Mouse (Mus musculus): ENCODE results near the gene B230219D22Rik. TPM values are rescaled to one million over a fixed set of nuclear protein-coding genes. Genes with fewer than 3 reads are reported as not detected.

Gene B230219D22Rik
- total and polyA plus RNA-seq, 2 experiments from 2014 or later, result 36.0 to 95.1 TPM

- ATAC-seq (ENCODE audit: insufficient read depth, low read depth), result no peak
- WGBS, result 84% methylated on average over 6 of the region's 6 CpGs
- H3K27ac ChIP-seq (ENCODE audit: low read depth), result no peak overlapping the region
- H3K9me3 ChIP-seq (replicated peaks; ENCODE audit: control insufficient read depth, low read length), result no peaks in the 10 kb centered on the region
- no peak overlapping the region for H3K4me2 ChIP-seq (ENCODE audit: low read depth, low read length)
- H3K36me3 ChIP-seq (replicated peaks; ENCODE audit: control insufficient read depth, insufficient read depth, low read length), result peaks cover 83% of the 10 kb centered on the region
- no peaks in the 10 kb centered on the region for H3K27me3 ChIP-seq (ENCODE audit: control insufficient read depth, insufficient read depth, low read length)
- no peaks in the 10 kb centered on the region for H3K4me1 ChIP-seq (ENCODE audit: control insufficient read depth, insufficient read depth)
- no peak overlapping the region for H3K9ac ChIP-seq (replicated peaks; ENCODE audit: low read depth, low read length)
- no peak overlapping the region for H3K4me3 ChIP-seq (ENCODE audit: low read depth, low read length)
- no peak for TF ChIP-seq EP300 (IDR thresholded peaks at IDR 0.05; ENCODE audit: low read depth)
- TF ChIP-seq CTCF (IDR thresholded peaks at IDR 0.05; ENCODE audit: low read depth), result no peak
- DNase-seq (ENCODE audit: low spot score), result no peak
Measured at GRCm38 (mm10) chr13:55672711-55673110, 20.2 kb upstream of the B230219D22Rik start.

- no peak overlapping the region for H3K4me3 ChIP-seq (ENCODE audit: low read depth, low read length)
- no peaks in the 10 kb centered on the region for H3K9me3 ChIP-seq (replicated peaks; ENCODE audit: control insufficient read depth, low read length)
- no peak overlapping the region for H3K9ac ChIP-seq (replicated peaks; ENCODE audit: low read depth, low read length)
- H3K27me3 ChIP-seq (ENCODE audit: control insufficient read depth, insufficient read depth, low read length), result no peaks in the 10 kb centered on the region
- WGBS, result 81% methylated on average over 8 of the region's 8 CpGs
- no peak overlapping the region for H3K4me2 ChIP-seq (ENCODE audit: low read depth, low read length)
- peaks cover 73% of the 10 kb centered on the region for H3K36me3 ChIP-seq (replicated peaks; ENCODE audit: control insufficient read depth, insufficient read depth, low read length)
- no peak overlapping the region for H3K27ac ChIP-seq (ENCODE audit: low read depth)
- ATAC-seq (ENCODE audit: insufficient read depth, low read depth), result no peak
- DNase-seq (ENCODE audit: low spot score), result no peak
- no peak for TF ChIP-seq EP300 (IDR thresholded peaks at IDR 0.05; ENCODE audit: low read depth)
- TF ChIP-seq CTCF (IDR thresholded peaks at IDR 0.05; ENCODE audit: low read depth), result no peak
- no peaks in the 10 kb centered on the region for H3K4me1 ChIP-seq (ENCODE audit: control insufficient read depth, insufficient read depth)
Measured at GRCm38 (mm10) chr13:55677364-55677763, 15.6 kb upstream of the B230219D22Rik start.

- H3K36me3 ChIP-seq (replicated peaks; ENCODE audit: control insufficient read depth, insufficient read depth, low read length), result peaks cover 33% of the 10 kb centered on the region
- no peak overlapping the region for H3K27ac ChIP-seq (ENCODE audit: low read depth)
- no peaks in the 10 kb centered on the region for H3K27me3 ChIP-seq (ENCODE audit: control insufficient read depth, insufficient read depth, low read length)
- 77% methylated on average over 9 of the region's 9 CpGs for WGBS
- no peak for DNase-seq (ENCODE audit: low spot score)
- no peaks in the 10 kb centered on the region for H3K9me3 ChIP-seq (replicated peaks; ENCODE audit: control insufficient read depth, low read length)
- no peak overlapping the region for H3K9ac ChIP-seq (replicated peaks; ENCODE audit: low read depth, low read length)
- ATAC-seq (ENCODE audit: insufficient read depth, low read depth), result no peak
- H3K4me3 ChIP-seq (ENCODE audit: low read depth, low read length), result no peak overlapping the region
- no peaks in the 10 kb centered on the region for H3K4me1 ChIP-seq (ENCODE audit: control insufficient read depth, insufficient read depth)
- no peak overlapping the region for H3K4me2 ChIP-seq (ENCODE audit: low read depth, low read length)
- TF ChIP-seq CTCF (IDR thresholded peaks at IDR 0.05; ENCODE audit: low read depth) (no peak), EP300 (IDR thresholded peaks at IDR 0.05; ENCODE audit: low read depth) (no peak)
Measured at GRCm38 (mm10) chr13:55682201-55682600, 10.7 kb upstream of the B230219D22Rik start.

GRCm38 (mm10) chr13:55683581-55683980 is 9.3 kb upstream of the B230219D22Rik start:
- no peak for ATAC-seq (ENCODE audit: insufficient read depth, low read depth)
- no peak overlapping the region for H3K4me3 ChIP-seq (ENCODE audit: low read depth, low read length)
- no peak overlapping the region for H3K9ac ChIP-seq (replicated peaks; ENCODE audit: low read depth, low read length)
- WGBS, result 68% methylated on average over 3 of the region's 3 CpGs
- H3K9me3 ChIP-seq (replicated peaks; ENCODE audit: control insufficient read depth, low read length), result no peaks in the 10 kb centered on the region
- DNase-seq (ENCODE audit: low spot score), result no peak
- H3K4me1 ChIP-seq (ENCODE audit: control insufficient read depth, insufficient read depth), result no peaks in the 10 kb centered on the region
- H3K27ac ChIP-seq (ENCODE audit: low read depth), result no peak overlapping the region
- H3K4me2 ChIP-seq (ENCODE audit: low read depth, low read length), result no peak overlapping the region
- H3K36me3 ChIP-seq (replicated peaks; ENCODE audit: control insufficient read depth, insufficient read depth, low read length), result peaks cover 20% of the 10 kb centered on the region
- H3K27me3 ChIP-seq (ENCODE audit: control insufficient read depth, insufficient read depth, low read length), result no peaks in the 10 kb centered on the region
- TF ChIP-seq EP300 (IDR thresholded peaks at IDR 0.05; ENCODE audit: low read depth) (no peak), CTCF (IDR thresholded peaks at IDR 0.05; ENCODE audit: low read depth) (no peak)

GRCm38 (mm10) chr13:55686107-55686633 is 6.8 kb upstream of the B230219D22Rik start:
- no peaks in the 10 kb centered on the region for H3K9me3 ChIP-seq (replicated peaks; ENCODE audit: control insufficient read depth, low read length)
- no peak overlapping the region for H3K27ac ChIP-seq (ENCODE audit: low read depth)
- H3K4me2 ChIP-seq (ENCODE audit: low read depth, low read length), result no peak overlapping the region
- no peak overlapping the region for H3K4me3 ChIP-seq (ENCODE audit: low read depth, low read length)
- no peaks in the 10 kb centered on the region for H3K27me3 ChIP-seq (ENCODE audit: control insufficient read depth, insufficient read depth, low read length)
- ATAC-seq (ENCODE audit: insufficient read depth, low read depth), result peak; percentile 47; the same call in 1 of the 2 replicates
- no peaks in the 10 kb centered on the region for H3K4me1 ChIP-seq (ENCODE audit: control insufficient read depth, insufficient read depth)
- no peaks in the 10 kb centered on the region; the same call in 1 of the 2 replicates for H3K36me3 ChIP-seq (replicated peaks; ENCODE audit: control insufficient read depth, insufficient read depth, low read length)
- WGBS, result 54% methylated on average over 9 of the region's 9 CpGs
- DNase-seq (ENCODE audit: low spot score), result peak; percentile 54
- TF ChIP-seq EP300 (IDR thresholded peaks at IDR 0.05; ENCODE audit: low read depth) (no peak), CTCF (IDR thresholded peaks at IDR 0.05; ENCODE audit: low read depth) (no peak)
- no peak overlapping the region for H3K9ac ChIP-seq (replicated peaks; ENCODE audit: low read depth, low read length)

All from heart, postnatal 0 days (tissue).